Mouse (Mus musculus) right cerebral cortex, adult 2 months (tissue): ENCODE data around the gene Ptprh.

ENCODE experiments used
- DNase-seq, 2 experiments: peaks; one replicate each; pipeline ENCODE4 v3.0.0; 2021 to 2022; ENCODE audit warnings: low spot score in 2 of 2

Ptprh gene

DNA sequence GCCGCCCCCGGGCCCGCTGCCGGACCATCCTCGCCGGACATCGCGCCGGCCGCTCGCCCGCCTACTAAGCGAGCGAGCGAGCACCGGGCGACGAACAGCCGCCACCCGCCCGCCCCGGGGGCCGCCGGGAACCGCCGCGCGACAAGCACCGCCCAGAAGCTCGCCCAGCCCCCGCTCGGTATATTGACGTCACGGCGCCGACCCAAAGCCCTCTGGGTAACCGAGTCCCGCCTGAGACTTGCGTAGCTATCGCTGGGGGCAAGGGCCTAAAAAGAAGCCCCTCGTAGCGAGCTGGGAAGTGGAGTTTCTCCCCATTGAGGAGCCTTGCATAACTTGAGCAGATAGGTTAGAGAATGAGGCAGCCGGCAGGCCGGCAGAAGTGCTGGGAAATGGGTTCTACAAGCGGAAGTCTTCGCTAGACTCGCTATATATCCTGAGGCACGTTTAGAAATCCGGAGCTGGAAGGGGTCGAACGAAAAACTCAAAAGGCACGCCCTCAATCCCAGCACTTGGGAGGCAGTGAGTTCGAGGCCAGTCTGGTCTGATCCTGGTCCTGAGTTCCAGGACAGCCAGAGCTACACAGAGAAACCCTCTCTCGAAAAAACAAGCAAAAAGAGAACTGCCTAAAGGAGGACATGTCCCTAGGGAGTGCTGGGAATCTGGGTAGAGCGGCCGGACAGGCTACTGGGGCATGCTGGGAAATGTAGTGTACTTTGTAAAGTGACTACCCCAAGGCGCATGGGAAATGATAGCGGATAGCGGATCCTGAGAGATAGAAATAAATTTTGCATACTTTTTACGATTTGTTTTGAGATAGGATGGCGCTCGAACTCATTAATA lies 102.1 kb downstream of the Ptprh start, which contains the start of gene Ppp1r12c:
Gene Ppp1r12c, minus strand, starts transcription at position 123 of the 840 bp plus-strand sequence.
- peak; percentile 96 to 97 for DNase-seq

DNA sequence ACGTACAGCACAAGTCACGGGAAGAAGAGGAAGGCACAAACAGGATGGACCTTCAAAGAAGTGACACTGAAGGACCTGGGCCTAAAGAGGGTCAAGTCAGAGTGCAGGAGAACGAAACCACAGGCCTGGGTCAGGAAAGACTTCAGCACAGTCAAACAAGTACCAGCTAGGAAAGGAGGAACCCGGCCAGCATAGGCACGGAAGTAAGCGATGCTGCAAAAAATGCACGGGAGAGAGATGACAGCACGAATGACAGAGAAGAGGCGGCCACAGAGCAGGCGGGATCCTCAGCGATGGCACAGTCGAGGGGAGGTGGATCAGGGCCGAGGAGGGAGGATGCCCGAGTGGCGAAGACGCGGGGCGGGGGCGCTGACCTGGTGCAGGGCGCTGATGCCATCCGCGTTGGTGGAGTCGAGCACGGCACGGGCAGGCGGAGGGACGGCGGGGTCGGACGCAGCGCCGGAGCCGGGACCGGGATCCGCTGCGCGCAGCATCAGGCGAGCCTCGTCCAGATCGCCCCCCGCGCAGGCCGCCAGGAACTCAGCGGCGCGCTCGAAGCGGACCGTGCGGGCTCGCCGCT lies 102.9 kb downstream of the Ptprh start:
- peak; percentile 45 to 47 for DNase-seq

DNA sequence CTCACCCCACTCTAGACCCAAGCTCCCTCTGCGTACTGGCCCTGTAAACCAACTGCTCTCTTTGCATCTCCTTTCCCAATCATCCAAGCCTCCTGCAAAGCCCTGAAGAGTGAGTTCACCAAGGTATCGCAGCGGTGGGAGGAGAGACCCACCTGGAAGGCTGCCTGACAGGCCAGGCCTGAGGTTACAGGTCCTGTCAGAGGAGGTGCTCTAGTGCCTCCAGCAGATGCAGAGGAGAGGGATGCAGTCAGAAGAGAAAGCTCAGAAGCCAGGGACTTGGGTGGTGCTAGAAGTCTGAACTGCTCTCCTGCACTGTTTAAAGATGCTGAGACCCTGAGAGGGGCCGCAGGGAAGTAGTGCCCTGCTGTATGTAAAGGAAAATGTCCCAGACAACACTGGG lies 104.8 kb downstream of the Ptprh start:
- DNase-seq: no peak
